Mouse (Mus musculus): ENCODE measurements around the gene Zp3. TPM values are rescaled to one million over a fixed set of nuclear protein-coding genes. Genes with fewer than 3 reads are reported as not detected.
A peak's percentile ranks its signal among the peaks of the same experiment; 100 is the strongest.

Zp3 gene
- polyA plus RNA-seq, 1 experiment from 2014 or later, result not detected

DNA sequence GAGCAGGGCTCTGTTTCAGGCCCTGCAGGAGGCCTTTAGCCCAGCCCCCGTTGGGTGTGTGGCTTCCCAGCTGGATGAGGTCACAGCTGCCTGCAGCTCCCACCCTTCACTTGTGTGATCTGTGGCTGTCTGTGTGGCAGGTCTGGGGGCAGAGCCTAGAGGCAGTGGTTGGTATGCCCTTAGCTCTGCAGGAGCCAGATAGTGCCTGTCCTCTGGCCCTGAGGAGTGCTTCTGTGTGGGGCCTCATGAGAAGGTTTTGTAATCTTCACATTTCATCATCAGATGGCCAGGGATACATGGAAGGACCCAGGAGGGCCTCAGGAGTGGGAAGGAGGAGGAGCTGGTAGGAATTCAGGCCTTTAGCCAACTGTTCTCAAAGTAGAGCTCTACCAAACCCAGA, 40.0 kb downstream of the Zp3 start:
- H3K27me3 ChIP-seq (replicated peaks; ENCODE audit: control insufficient read depth, insufficient read depth, low read length), result no peaks in the 10 kb centered on the region
- H3K4me1 ChIP-seq (replicated peaks; ENCODE audit: control insufficient read depth, insufficient read depth, low read length), result no peaks in the 10 kb centered on the region; the same call in 1 of the 2 replicates
- no peak overlapping the region for H3K4me2 ChIP-seq
- H3K27ac ChIP-seq (ENCODE audit: low read depth, low read length), result no peak overlapping the region; the same call in 1 of the 2 replicates
- no peaks in the 10 kb centered on the region; the same call in 1 of the 2 replicates for H3K36me3 ChIP-seq (ENCODE audit: control insufficient read depth, insufficient read depth, low read length)
- no peak for DNase-seq (ENCODE audit: low spot score)
- H3K4me3 ChIP-seq (ENCODE audit: low read depth, low read length), result no peak overlapping the region
- 10% methylated on average over 1 of the region's 1 CpGs for WGBS
- no peaks in the 10 kb centered on the region for H3K9me3 ChIP-seq (ENCODE audit: control insufficient read depth, low read length)
- ATAC-seq (replicated peaks; ENCODE audit: low FRiP score), result peak; percentile 82
- peak overlapping the region; percentile 35; the same call in 1 of the 2 replicates for H3K9ac ChIP-seq (ENCODE audit: low read depth, low read length)

DNA sequence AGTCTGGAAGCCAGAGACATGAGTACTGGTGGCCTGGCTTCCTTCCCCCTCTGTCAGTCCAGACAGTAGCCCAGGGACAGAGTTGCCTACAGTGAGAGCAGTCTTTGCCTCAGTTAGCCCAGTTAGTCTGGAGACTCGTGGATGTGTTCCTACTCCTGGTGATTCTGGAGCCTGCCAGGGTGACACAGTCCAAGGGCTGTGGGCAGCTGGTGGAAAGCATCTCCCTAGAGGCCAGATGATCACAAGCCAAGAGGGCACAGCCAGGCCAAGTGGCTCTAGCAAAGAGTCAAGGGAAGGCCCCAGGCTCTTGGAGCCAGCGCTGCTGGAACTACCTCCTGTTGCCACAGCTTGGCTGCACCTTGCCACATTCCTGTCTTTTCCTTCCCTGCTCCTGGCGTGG, 45.8 kb downstream of the Zp3 start:
- Histone ChIP-seq H3K4me1 (replicated peaks; ENCODE audit: control insufficient read depth, insufficient read depth, low read length) (no peaks in the 10 kb centered on the region), H3K9me3 (ENCODE audit: control insufficient read depth, low read length) (no peaks in the 10 kb centered on the region), H3K27me3 (replicated peaks; ENCODE audit: control insufficient read depth, insufficient read depth, low read length) (no peaks in the 10 kb centered on the region), H3K4me2 (no peak overlapping the region), H3K36me3 (ENCODE audit: control insufficient read depth, insufficient read depth, low read length) (peaks cover 2% of the 10 kb centered on the region; the same call in 1 of the 2 replicates), H3K9ac (ENCODE audit: low read depth, low read length) (no peak overlapping the region), H3K27ac (ENCODE audit: low read depth, low read length) (no peak overlapping the region), H3K4me3 (ENCODE audit: low read depth, low read length) (no peak overlapping the region)
- ATAC-seq (replicated peaks; ENCODE audit: low FRiP score) (no peak), DNase-seq (ENCODE audit: low spot score) (no peak)
- 67% methylated on average over 3 of the region's 3 CpGs for WGBS

DNA sequence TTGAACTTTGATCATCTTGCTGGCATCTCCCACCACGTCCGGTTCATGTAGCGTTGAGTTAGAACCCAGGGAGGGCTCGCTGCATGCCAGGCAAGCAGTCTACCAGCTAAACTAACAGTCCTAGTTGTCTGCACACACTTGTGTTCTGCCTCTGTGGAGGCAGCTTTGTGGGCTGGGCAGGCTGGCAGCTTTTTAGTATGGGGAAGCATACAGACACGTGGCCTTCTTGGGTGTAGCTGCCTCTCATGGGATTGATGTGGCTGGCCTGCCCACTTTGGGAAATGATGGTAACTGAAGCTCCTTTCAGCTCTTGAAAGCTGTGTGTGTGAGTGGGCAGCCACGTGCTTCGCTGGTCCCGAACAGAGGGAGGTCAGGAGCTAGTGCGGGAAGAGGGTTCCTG, 47.0 kb downstream of the Zp3 start:
- Histone ChIP-seq H3K4me2 (no peak overlapping the region), H3K27me3 (replicated peaks; ENCODE audit: control insufficient read depth, insufficient read depth, low read length) (no peaks in the 10 kb centered on the region), H3K27ac (ENCODE audit: low read depth, low read length) (no peak overlapping the region), H3K4me3 (ENCODE audit: low read depth, low read length) (no peak overlapping the region), H3K9ac (ENCODE audit: low read depth, low read length) (no peak overlapping the region), H3K9me3 (ENCODE audit: control insufficient read depth, low read length) (no peaks in the 10 kb centered on the region), H3K36me3 (ENCODE audit: control insufficient read depth, insufficient read depth, low read length) (peaks cover 5% of the 10 kb centered on the region; the same call in 1 of the 2 replicates), H3K4me1 (replicated peaks; ENCODE audit: control insufficient read depth, insufficient read depth, low read length) (no peaks in the 10 kb centered on the region)
- 82% methylated on average over 9 of the region's 9 CpGs for WGBS
- no peak for DNase-seq (ENCODE audit: low spot score)
- ATAC-seq (replicated peaks; ENCODE audit: low FRiP score), result no peak

DNA sequence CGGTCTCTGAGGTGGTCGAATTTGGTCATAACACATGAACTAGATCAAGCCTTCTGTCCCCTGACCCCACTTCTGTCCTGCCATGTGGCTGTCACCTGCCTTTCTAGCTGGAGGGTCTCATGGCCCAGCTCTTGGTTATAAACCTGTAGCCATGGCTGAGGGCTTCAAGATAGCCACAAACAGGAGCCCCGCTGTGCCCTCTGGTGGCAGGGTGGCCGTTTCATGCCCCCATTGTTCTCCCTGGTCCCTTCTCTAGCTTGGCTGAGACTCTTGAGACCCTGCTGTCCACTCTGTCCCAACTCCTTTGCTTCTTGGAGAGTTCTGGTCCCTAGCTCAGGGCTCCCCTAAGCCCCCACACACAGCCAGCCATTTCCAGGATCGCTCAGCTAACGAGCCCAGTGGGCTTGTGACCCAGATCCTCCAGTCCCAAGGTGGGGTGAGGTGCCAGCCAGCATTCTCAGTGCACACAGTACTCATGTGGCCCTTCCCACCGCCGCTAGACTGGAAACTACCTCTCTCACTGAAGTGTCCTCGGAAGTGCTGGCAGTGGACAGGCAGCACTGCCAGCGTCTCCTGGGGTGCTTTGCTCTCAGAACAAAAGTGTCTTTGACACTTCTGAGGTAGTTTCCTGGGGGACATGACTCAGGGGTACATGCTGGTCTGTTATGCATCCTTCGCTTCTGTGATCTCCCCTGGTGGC, 47.9 kb downstream of the Zp3 start:
- H3K9me3 ChIP-seq (ENCODE audit: control insufficient read depth, low read length), result no peaks in the 10 kb centered on the region

DNA sequence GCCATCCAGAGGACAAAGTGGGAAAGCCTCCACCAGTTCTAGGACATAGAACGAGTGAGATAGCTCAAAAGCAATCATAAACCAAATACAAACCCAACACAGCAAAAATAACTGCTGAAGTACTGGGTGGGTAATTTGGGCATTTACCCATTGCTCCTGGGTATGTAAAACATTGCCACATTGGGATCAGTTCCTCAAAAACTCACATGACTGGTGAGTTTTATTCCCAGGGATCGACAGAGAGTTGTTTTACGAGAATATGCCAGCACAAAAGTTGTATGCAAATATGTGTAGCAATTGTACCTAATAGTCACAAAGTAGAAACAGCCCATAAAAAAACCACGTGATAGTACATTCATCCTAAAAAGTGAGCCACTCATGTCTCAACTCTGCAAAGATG, 55.0 kb downstream of the Zp3 start:
- H3K36me3 ChIP-seq (ENCODE audit: control insufficient read depth, insufficient read depth, low read length), result peaks cover 7% of the 10 kb centered on the region; the same call in 1 of the 2 replicates
- no peaks in the 10 kb centered on the region for H3K27me3 ChIP-seq (replicated peaks; ENCODE audit: control insufficient read depth, insufficient read depth, low read length)
- H3K4me3 ChIP-seq (ENCODE audit: low read depth, low read length), result no peak overlapping the region
- H3K9me3 ChIP-seq (ENCODE audit: control insufficient read depth, low read length), result no peaks in the 10 kb centered on the region
- 77% methylated on average over 4 of the region's 4 CpGs for WGBS
- peaks cover 6% of the 10 kb centered on the region; the same call in 1 of the 2 replicates for H3K4me1 ChIP-seq (replicated peaks; ENCODE audit: control insufficient read depth, insufficient read depth, low read length)
- DNase-seq (ENCODE audit: low spot score), result no peak
- no peak overlapping the region for H3K9ac ChIP-seq (ENCODE audit: low read depth, low read length)
- H3K27ac ChIP-seq (ENCODE audit: low read depth, low read length), result no peak overlapping the region
- no peak for ATAC-seq (replicated peaks; ENCODE audit: low FRiP score)
- H3K4me2 ChIP-seq, result no peak overlapping the region

More for the DNA sequence above, 47.9 kb downstream of the Zp3 start:
- H3K27ac ChIP-seq (ENCODE audit: low read depth, low read length), result no peak overlapping the region
- no peak overlapping the region for H3K4me2 ChIP-seq
- H3K27me3 ChIP-seq (replicated peaks; ENCODE audit: control insufficient read depth, insufficient read depth, low read length), result no peaks in the 10 kb centered on the region
- ATAC-seq (replicated peaks; ENCODE audit: low FRiP score), result no peak
- H3K4me3 ChIP-seq (ENCODE audit: low read depth, low read length), result no peak overlapping the region
- no peak overlapping the region for H3K9ac ChIP-seq (ENCODE audit: low read depth, low read length)
- no peak for DNase-seq (ENCODE audit: low spot score)
- 88% methylated on average over 11 of the region's 11 CpGs for WGBS
- H3K4me1 ChIP-seq (replicated peaks; ENCODE audit: control insufficient read depth, insufficient read depth, low read length), result no peaks in the 10 kb centered on the region
- peaks cover 7% of the 10 kb centered on the region; the same call in 1 of the 2 replicates for H3K36me3 ChIP-seq (ENCODE audit: control insufficient read depth, insufficient read depth, low read length)

DNA sequence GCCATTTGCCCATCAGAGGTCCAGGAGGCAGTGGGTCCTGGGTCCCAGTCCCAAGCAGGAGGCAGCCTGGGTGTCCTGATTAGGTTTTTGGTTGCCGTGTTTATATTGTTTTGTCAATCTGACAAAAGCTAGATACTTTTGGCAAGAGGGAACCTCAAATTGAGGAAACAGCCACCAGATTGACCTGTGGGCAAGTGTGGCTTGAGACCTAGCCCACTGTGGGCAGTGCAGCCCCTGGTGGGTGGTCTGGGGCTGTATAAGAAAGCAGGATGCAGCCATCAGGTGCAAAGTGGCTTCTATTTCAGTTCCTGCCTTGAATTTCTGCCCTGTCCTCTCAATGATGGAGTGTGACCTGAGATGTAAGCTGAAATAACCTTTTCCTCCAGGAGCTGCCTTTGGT, 55.4 kb downstream of the Zp3 start:
- ATAC-seq (replicated peaks; ENCODE audit: low FRiP score), result no peak

DNA sequence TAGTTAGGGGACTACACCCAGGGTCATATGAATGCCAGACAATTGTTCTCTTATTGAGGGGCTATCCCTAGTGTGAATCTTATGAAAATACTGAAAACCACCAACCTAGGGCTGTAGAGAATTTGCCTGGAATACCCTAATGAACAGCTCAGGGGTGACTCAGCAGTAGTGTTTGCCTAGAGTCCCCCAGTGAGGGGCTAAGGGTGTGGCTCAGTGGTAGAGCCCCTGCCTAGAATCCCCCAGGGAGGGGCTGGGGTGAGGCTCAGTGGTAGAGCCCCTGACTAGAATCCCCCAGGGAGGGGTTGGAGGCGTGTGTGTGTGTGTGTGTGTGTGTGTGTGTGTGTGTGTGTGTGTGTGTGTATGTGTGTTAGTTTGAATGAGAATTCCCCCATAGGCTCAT, 56.8 kb downstream of the Zp3 start:
- DNase-seq (ENCODE audit: low spot score), result no peak
- Histone ChIP-seq H3K36me3 (ENCODE audit: control insufficient read depth, insufficient read depth, low read length) (0 out of 2 replicates have a peak, but pooled peaks cover 3% of the 10 kb centered on the region), H3K27me3 (replicated peaks; ENCODE audit: control insufficient read depth, insufficient read depth, low read length) (no peaks in the 10 kb centered on the region), H3K9ac (ENCODE audit: low read depth, low read length) (no peak overlapping the region), H3K9me3 (ENCODE audit: control insufficient read depth, low read length) (no peaks in the 10 kb centered on the region), H3K4me1 (replicated peaks; ENCODE audit: control insufficient read depth, insufficient read depth, low read length) (peaks cover 8% of the 10 kb centered on the region; the same call in 1 of the 2 replicates), H3K27ac (ENCODE audit: low read depth, low read length) (no peak overlapping the region), H3K4me3 (ENCODE audit: low read depth, low read length) (no peak overlapping the region), H3K4me2 (no peak overlapping the region)
- no peak for ATAC-seq (replicated peaks; ENCODE audit: low FRiP score)
- 90% methylated on average over 1 of the region's 1 CpGs for WGBS

More for the DNA sequence above, 55.4 kb downstream of the Zp3 start:
- Histone ChIP-seq H3K9me3 (ENCODE audit: control insufficient read depth, low read length) (no peaks in the 10 kb centered on the region), H3K4me3 (ENCODE audit: low read depth, low read length) (no peak overlapping the region), H3K27me3 (replicated peaks; ENCODE audit: control insufficient read depth, insufficient read depth, low read length) (no peaks in the 10 kb centered on the region), H3K27ac (ENCODE audit: low read depth, low read length) (no peak overlapping the region), H3K4me1 (replicated peaks; ENCODE audit: control insufficient read depth, insufficient read depth, low read length) (peaks cover 8% of the 10 kb centered on the region; the same call in 1 of the 2 replicates), H3K4me2 (no peak overlapping the region), H3K9ac (ENCODE audit: low read depth, low read length) (no peak overlapping the region), H3K36me3 (ENCODE audit: control insufficient read depth, insufficient read depth, low read length) (peaks cover 7% of the 10 kb centered on the region; the same call in 1 of the 2 replicates)
- WGBS, result 52% methylated on average over 1 of the region's 1 CpGs
- DNase-seq (ENCODE audit: low spot score), result no peak
